Mouse (Mus musculus) embryonic facial prominence, embryonic 14.5 days (tissue): ENCODE results near the gene Pcyt1b. TPM values are rescaled to one million over a fixed set of nuclear protein-coding genes. Genes with fewer than 3 reads are reported as not detected.

Experiments used
- ATAC-seq: fragments of 200-750 bp; cut with Nextera tagmentation; 2 replicates; pipeline ENCODE4 v1.8.0; 2017; ENCODE audit warnings: low read depth, moderate number of reproducible peaks, moderate TSS enrichment
- DNase-seq: peaks from one replicate; pipeline ENCODE4 v3.0.0-alpha.2; 2015; ENCODE audit warnings: low spot score
- H3K27ac ChIP-seq: fragments of 300-500 bp; sonication (generic); replicated peaks from 2 replicates; pipeline ENCODE4 v1.5.1; 2014; ENCODE audit warnings: low read depth, mild to moderate bottlenecking, low read length, moderate library complexity
- H3K27me3 ChIP-seq: fragments of 300-500 bp; sonication (generic); replicated peaks from 2 replicates; pipeline ENCODE4 v1.6.1; 2014; ENCODE audit warnings: low read length; ENCODE audit not compliant: control insufficient read depth, insufficient read depth
- H3K36me3 ChIP-seq: fragments of 300-500 bp; sonication (generic); 2 replicates; pipeline ENCODE4 v1.6.1; 2014; ENCODE audit warnings: low read length, mixed read lengths; ENCODE audit not compliant: control insufficient read depth, insufficient read depth
- H3K4me1 ChIP-seq: fragments of 300-500 bp; sonication (generic); 2 replicates; pipeline ENCODE4 v1.6.1; 2014; ENCODE audit warnings: antibody characterized with exemption, low read length; ENCODE audit not compliant: control insufficient read depth, insufficient read depth
- H3K4me2 ChIP-seq: fragments of 300-500 bp; sonication (generic); 2 replicates; pipeline ENCODE4 v1.6.1; 2014; ENCODE audit warnings: low read depth, mild to moderate bottlenecking, low read length, moderate library complexity, mixed read lengths
- H3K4me3 ChIP-seq: fragments of 300-500 bp; sonication (generic); 2 replicates; pipeline ENCODE4 v1.5.1; 2014; ENCODE audit warnings: low read depth, mild to moderate bottlenecking, low read length
- H3K9ac ChIP-seq: fragments of 300-500 bp; sonication (generic); 2 replicates; pipeline ENCODE4 v1.6.1; 2014; ENCODE audit warnings: low read depth, mild to moderate bottlenecking, low read length, moderate library complexity, mixed read lengths
- H3K9me3 ChIP-seq: fragments of 300-500 bp; sonication (generic); 2 replicates; pipeline ENCODE4 v1.6.1; 2016; ENCODE audit warnings: low read length; ENCODE audit not compliant: control insufficient read depth
- WGBS: fragments of 180-500 bp; shearing (Covaris S2); extraction: QIAGEN DNeasy Blood & Tissue Kit; methylation state at CpG from one replicate; pipeline ENCODE4 v1.1.7; 2014; 5-methylcytosine and 5-hydroxymethylcytosine counted together
- polyA plus RNA-seq: library from polyadenylated mRNA; unstranded; fragments of >200 nt; fragmentation: Nextera tagmentation; extraction: Ambion mirVana; gene quantifications from 2 replicates; pipeline ENCODE4 v1.2.1, GENCODE M21; 2014

The Pcyt1b gene
- polyA plus RNA-seq, 1 experiment from 2014 or later, result 2.5 TPM

GRCm38 (mm10) chrX:93700528-93701225 is 46.0 kb downstream of the Pcyt1b start:
- ATAC-seq (peak; percentile 78), DNase-seq (peak; percentile 81)
- 38% methylated on average over 8 of the region's 8 CpGs for WGBS
- Histone ChIP-seq H3K9ac (no peak overlapping the region), H3K36me3 (no peaks in the 10 kb centered on the region), H3K27ac (no peak overlapping the region; the same call in 1 of the 2 replicates), H3K4me2 (peak overlapping the region; percentile 15; the same call in 1 of the 2 replicates), H3K9me3 (no peaks in the 10 kb centered on the region), H3K4me3 (no peak overlapping the region), H3K27me3 (no peaks in the 10 kb centered on the region; the same call in 1 of the 2 replicates), H3K4me1 (no peaks in the 10 kb centered on the region)

GRCm38 (mm10) chrX:93712566-93712965 is 57.9 kb downstream of the Pcyt1b start:
- no peaks in the 10 kb centered on the region for H3K36me3 ChIP-seq
- no peak overlapping the region for H3K27ac ChIP-seq
- DNase-seq, result no peak
- 57% methylated on average over 1 of the region's 1 CpGs for WGBS
- H3K4me2 ChIP-seq, result no peak overlapping the region
- H3K4me3 ChIP-seq, result no peak overlapping the region
- H3K9me3 ChIP-seq, result no peaks in the 10 kb centered on the region
- H3K27me3 ChIP-seq, result no peaks in the 10 kb centered on the region
- H3K9ac ChIP-seq, result no peak overlapping the region
- no peak for ATAC-seq
- no peaks in the 10 kb centered on the region for H3K4me1 ChIP-seq

GRCm38 (mm10) chrX:93729529-93729928 is 74.9 kb downstream of the Pcyt1b start:
- H3K9ac ChIP-seq, result no peak overlapping the region
- H3K27ac ChIP-seq, result no peak overlapping the region
- no peak overlapping the region for H3K4me2 ChIP-seq
- no peak overlapping the region for H3K4me3 ChIP-seq
- H3K4me1 ChIP-seq, result no peaks in the 10 kb centered on the region
- no peaks in the 10 kb centered on the region; the same call in 1 of the 2 replicates for H3K27me3 ChIP-seq
- DNase-seq (no peak), ATAC-seq (no peak)
- no peaks in the 10 kb centered on the region for H3K9me3 ChIP-seq
- H3K36me3 ChIP-seq, result no peaks in the 10 kb centered on the region
- 83% methylated on average over 1 of the region's 1 CpGs for WGBS

GRCm38 (mm10) chrX:93730854-93731253 is 76.2 kb downstream of the Pcyt1b start:
- Histone ChIP-seq H3K27ac (no peak overlapping the region), H3K4me1 (no peaks in the 10 kb centered on the region), H3K9ac (no peak overlapping the region), H3K4me2 (no peak overlapping the region), H3K9me3 (no peaks in the 10 kb centered on the region), H3K36me3 (no peaks in the 10 kb centered on the region), H3K27me3 (no peaks in the 10 kb centered on the region; the same call in 1 of the 2 replicates), H3K4me3 (no peak overlapping the region)
- ATAC-seq (no peak), DNase-seq (no peak)
- 67% methylated on average over 8 of the region's 8 CpGs for WGBS

GRCm38 (mm10) chrX:93732407-93732806 is 77.7 kb downstream of the Pcyt1b start:
- no peaks in the 10 kb centered on the region; the same call in 1 of the 2 replicates for H3K27me3 ChIP-seq
- H3K4me1 ChIP-seq, result no peaks in the 10 kb centered on the region
- H3K36me3 ChIP-seq, result no peaks in the 10 kb centered on the region
- ATAC-seq, result no peak
- DNase-seq, result no peak
- no peak overlapping the region for H3K4me3 ChIP-seq
- H3K27ac ChIP-seq, result no peak overlapping the region
- H3K9me3 ChIP-seq, result no peaks in the 10 kb centered on the region
- H3K9ac ChIP-seq, result no peak overlapping the region
- no peak overlapping the region for H3K4me2 ChIP-seq

- H3K9ac ChIP-seq, result no peak overlapping the region
- no peak overlapping the region for H3K27ac ChIP-seq
- no peaks in the 10 kb centered on the region for H3K4me1 ChIP-seq
- no peaks in the 10 kb centered on the region for H3K9me3 ChIP-seq
- no peaks in the 10 kb centered on the region for H3K36me3 ChIP-seq
- no peak overlapping the region for H3K4me3 ChIP-seq
- DNase-seq (peak; percentile 5), ATAC-seq (no peak)
- H3K27me3 ChIP-seq, result no peaks in the 10 kb centered on the region; the same call in 1 of the 2 replicates
- 68% methylated on average over 6 of the region's 6 CpGs for whole genome bisulfite sequencing
- no peak overlapping the region for H3K4me2 ChIP-seq
Measured at GRCm38 (mm10) chrX:93732975-93733748, 78.5 kb downstream of the Pcyt1b start.

- no peak for ATAC-seq
Measured at GRCm38 (mm10) chrX:93749165-93749564, 94.5 kb downstream of the Pcyt1b start.

GRCm38 (mm10) chrX:93750566-93750965 is 95.9 kb downstream of the Pcyt1b start:
- Histone ChIP-seq H3K9ac (no peak overlapping the region), H3K4me3 (no peak overlapping the region), H3K27ac (no peak overlapping the region), H3K9me3 (no peaks in the 10 kb centered on the region), H3K4me1 (no peaks in the 10 kb centered on the region), H3K27me3 (no peaks in the 10 kb centered on the region), H3K4me2 (no peak overlapping the region), H3K36me3 (no peaks in the 10 kb centered on the region)
- no peak for DNase-seq
- WGBS, result 84% methylated on average over 6 of the region's 6 CpGs
- ATAC-seq, result no peak

More at GRCm38 (mm10) chrX:93749165-93749564, 94.5 kb downstream of the Pcyt1b start:
- 91% methylated on average over 1 of the region's 1 CpGs for WGBS
- Histone ChIP-seq H3K27ac (no peak overlapping the region), H3K4me3 (no peak overlapping the region), H3K9me3 (no peaks in the 10 kb centered on the region), H3K27me3 (no peaks in the 10 kb centered on the region), H3K4me1 (no peaks in the 10 kb centered on the region), H3K9ac (no peak overlapping the region), H3K4me2 (no peak overlapping the region), H3K36me3 (no peaks in the 10 kb centered on the region)
- DNase-seq, result no peak
